Mouse (Mus musculus) kidney, postnatal 10 days (tissue): ENCODE measurements around the gene Gm26602.

Experiments
- DNase-seq: peaks from one replicate; pipeline ENCODE4 v3.0.0; 2021; ENCODE audit warnings: mixed read lengths

Gm26602 gene

GRCm38 (mm10) chr10:79934272-79934721 lies 23.6 kb downstream of the Gm26602 start:
- DNase-seq = peak; percentile 91

- DNase-seq = no peak
Observed at GRCm38 (mm10) chr10:79934794-79935569, 24.3 kb downstream of the Gm26602 start.

GRCm38 (mm10) chr10:79936284-79936910 lies 25.7 kb downstream of the Gm26602 start:
- peak; percentile 83 for DNase-seq

- peak; percentile 86 for DNase-seq
Observed at GRCm38 (mm10) chr10:79936911-79937441, 26.3 kb downstream of the Gm26602 start.

GRCm38 (mm10) chr10:79937775-79938526 lies 27.3 kb downstream of the Gm26602 start:
- peak; percentile 75 for DNase-seq

- DNase-seq = peak; percentile 41
Observed at GRCm38 (mm10) chr10:79940749-79941148, 30.1 kb downstream of the Gm26602 start.

- DNase-seq = no peak
Observed at GRCm38 (mm10) chr10:79942988-79943387, 32.3 kb downstream of the Gm26602 start.

GRCm38 (mm10) chr10:79943471-79943901 lies 32.8 kb downstream of the Gm26602 start:
- peak; percentile 58 for DNase-seq

- peak; percentile 80 for DNase-seq
Observed at GRCm38 (mm10) chr10:79945507-79946234, 35.0 kb downstream of the Gm26602 start.

- no peak for DNase-seq
Observed at GRCm38 (mm10) chr10:79946752-79947322, 36.2 kb downstream of the Gm26602 start.

- no peak for DNase-seq
Observed at GRCm38 (mm10) chr10:79947502-79947901, 36.8 kb downstream of the Gm26602 start.

- no peak for DNase-seq
Observed at GRCm38 (mm10) chr10:79949873-79950272, 39.2 kb downstream of the Gm26602 start.

GRCm38 (mm10) chr10:79950661-79951060 lies 40.0 kb downstream of the Gm26602 start:
- no peak for DNase-seq

GRCm38 (mm10) chr10:79953946-79954345 lies 43.3 kb downstream of the Gm26602 start:
- peak; percentile 74 for DNase-seq

GRCm38 (mm10) chr10:79955691-79956090 lies 45.0 kb downstream of the Gm26602 start:
- DNase-seq = no peak

GRCm38 (mm10) chr10:79956643-79957154 lies 46.0 kb downstream of the Gm26602 start:
- no peak for DNase-seq

- DNase-seq = peak; percentile 92
Observed at GRCm38 (mm10) chr10:79958140-79958816, 47.6 kb downstream of the Gm26602 start.

GRCm38 (mm10) chr10:79959412-79959811 lies 48.8 kb downstream of the Gm26602 start:
- peak; percentile 71 for DNase-seq

GRCm38 (mm10) chr10:79959847-79960601 lies 49.4 kb downstream of the Gm26602 start, which contains the start of gene Wdr18:
Gene Wdr18 (plus strand): TSS chr10:79960152.
- DNase-seq = peak; percentile 99
